Mouse (Mus musculus): ENCODE measurements around the gene Spink4. TPM values are rescaled to one million over a fixed set of nuclear protein-coding genes. Genes with fewer than 3 reads are reported as not detected.

Gene Spink4
- total RNA-seq, 1 experiment: not detected

DNA sequence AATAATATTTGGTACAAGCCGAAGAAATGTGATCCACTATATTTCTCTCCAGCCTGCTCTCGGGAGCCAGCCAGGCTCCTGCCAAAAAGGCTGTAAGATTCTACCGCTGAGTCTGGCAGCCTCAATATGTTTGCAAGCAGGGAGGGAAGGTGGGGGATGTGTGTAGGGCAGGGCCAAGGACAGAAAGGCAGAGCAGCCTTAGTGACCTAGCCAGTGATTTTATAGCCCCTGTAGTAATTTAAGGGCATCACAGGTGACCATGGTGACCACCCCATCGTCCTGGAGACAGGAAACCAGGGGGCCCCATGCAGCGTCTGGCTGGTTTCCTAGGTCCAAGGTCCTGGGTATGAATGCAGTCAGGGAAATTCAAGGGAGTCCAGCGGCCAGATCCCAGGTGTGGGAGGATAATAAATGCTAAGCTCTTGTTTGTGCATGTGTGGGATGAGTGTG lies 45.7 kb upstream of the Spink4 start:
- no peak for DNase-seq (ENCODE audit: low read depth, low spot score)
- Histone ChIP-seq H3K27ac (ENCODE audit: insufficient read depth, low read depth, low read length, poor library complexity, severe bottlenecking) (no peak overlapping the region), H3K4me3 (ENCODE audit: insufficient read depth in 1 of 2, low read depth in 1 of 2, low read length in 2 of 2, poor library complexity in 1 of 2, severe bottlenecking in 1 of 2) (no peak overlapping the region), H3K9ac (ENCODE audit: insufficient read depth, low read depth, low read length, poor library complexity, severe bottlenecking) (no peak overlapping the region), H3K9me3 (ENCODE audit: control insufficient read depth, insufficient read depth, low read depth, low read length) (no peaks in the 10 kb centered on the region), H3K4me1 (ENCODE audit: control insufficient read depth in 2 of 2, insufficient read depth in 2 of 2, low read length in 2 of 2, poor library complexity in 1 of 2) (peaks cover 10 to 13% of the 10 kb centered on the region in 2 experiments; a peak in 3 of 4 replicates), H3K36me3 (ENCODE audit: control insufficient read depth, insufficient read depth, low read length, poor library complexity, severe bottlenecking) (no peaks in the 10 kb centered on the region)
- in situ Hi-C loops (cut with MboI; ENCODE audit: low sequenced_read_pairs in 2 of 2, unreplicated experiment in 2 of 2): no loop called here
- TF ChIP-seq CHD2 (IDR thresholded peaks at IDR 0.05; ENCODE audit: low read depth, low read length): no peak
- no peak for TF ChIP-seq HCFC1 (IDR thresholded peaks at IDR 0.05; ENCODE audit: borderline replicate concordance, insufficient read depth, low read length)
- TF ChIP-seq MAFK (IDR thresholded peaks at IDR 0.05; ENCODE audit: insufficient read depth, low read depth, low read length): no peak
- no peak for TF ChIP-seq ZC3H11A (IDR thresholded peaks at IDR 0.05; ENCODE audit: borderline replicate concordance, low read depth, low read length)
- no peak for TF ChIP-seq ZNF384 (IDR thresholded peaks at IDR 0.05; ENCODE audit: low read depth, low read length)

DNA sequence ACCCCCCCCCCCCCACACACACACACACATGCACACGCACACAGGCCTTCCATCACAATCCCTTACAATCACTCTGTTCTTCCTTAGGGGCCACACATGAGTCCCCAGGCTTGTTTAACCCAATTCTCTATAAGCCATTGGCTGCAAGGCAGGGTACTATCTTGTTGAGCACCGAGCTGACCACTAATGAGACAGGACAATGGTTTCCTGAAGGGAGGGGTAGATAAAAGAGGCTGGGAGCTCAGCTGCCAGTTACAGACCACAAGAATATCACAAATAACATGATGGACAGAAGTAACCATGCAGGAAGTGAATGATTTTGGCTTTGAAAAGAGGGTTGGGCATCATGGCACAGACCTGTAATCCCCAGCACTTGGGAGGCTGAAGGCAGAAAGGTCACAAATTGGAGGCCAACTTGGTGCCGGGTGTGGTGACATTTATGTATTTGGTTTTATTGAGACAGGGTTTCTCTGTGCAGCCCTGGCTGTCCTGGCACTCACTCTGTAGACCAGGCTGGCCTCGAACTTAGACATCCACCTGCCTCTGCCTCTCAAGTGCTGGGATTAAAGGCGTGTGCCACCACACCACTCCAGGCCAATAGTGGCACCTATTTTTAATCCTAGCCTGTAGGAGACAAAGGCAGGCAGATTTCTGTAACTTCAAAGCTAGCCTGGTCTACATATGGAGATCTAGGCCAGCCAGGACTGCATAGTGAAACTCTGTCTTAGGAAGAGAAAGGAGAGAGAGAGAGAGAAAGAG lies 44.9 kb upstream of the Spink4 start:
- H3K9me3 ChIP-seq (ENCODE audit: control insufficient read depth, insufficient read depth, low read depth, low read length): no peaks in the 10 kb centered on the region
- no peaks in the 10 kb centered on the region for H3K36me3 ChIP-seq (ENCODE audit: control insufficient read depth, insufficient read depth, low read length, poor library complexity, severe bottlenecking)
- no peak overlapping the region for H3K27ac ChIP-seq (ENCODE audit: insufficient read depth, low read depth, low read length, poor library complexity, severe bottlenecking)
- DNase-seq (ENCODE audit: low read depth, low spot score): no peak
- no peak overlapping the region for H3K4me3 ChIP-seq (ENCODE audit: insufficient read depth in 1 of 2, low read depth in 1 of 2, low read length in 2 of 2, poor library complexity in 1 of 2, severe bottlenecking in 1 of 2)
- H3K9ac ChIP-seq (ENCODE audit: insufficient read depth, low read depth, low read length, poor library complexity, severe bottlenecking): no peak overlapping the region
- in situ Hi-C loops (cut with MboI; ENCODE audit: low sequenced_read_pairs in 2 of 2, unreplicated experiment in 2 of 2): no loop called here
- peaks cover 10 to 11% of the 10 kb centered on the region in 2 experiments; a peak in 3 of 4 replicates for H3K4me1 ChIP-seq (ENCODE audit: control insufficient read depth in 2 of 2, insufficient read depth in 2 of 2, low read length in 2 of 2, poor library complexity in 1 of 2)
- no peak for TF ChIP-seq MAFK (IDR thresholded peaks at IDR 0.05; ENCODE audit: insufficient read depth, low read depth, low read length)
- TF ChIP-seq CHD2 (IDR thresholded peaks at IDR 0.05; ENCODE audit: low read depth, low read length): no peak
- no peak for TF ChIP-seq HCFC1 (IDR thresholded peaks at IDR 0.05; ENCODE audit: borderline replicate concordance, insufficient read depth, low read length)
- no peak for TF ChIP-seq ZC3H11A (IDR thresholded peaks at IDR 0.05; ENCODE audit: borderline replicate concordance, low read depth, low read length)
- no peak for TF ChIP-seq ZNF384 (IDR thresholded peaks at IDR 0.05; ENCODE audit: low read depth, low read length)

DNA sequence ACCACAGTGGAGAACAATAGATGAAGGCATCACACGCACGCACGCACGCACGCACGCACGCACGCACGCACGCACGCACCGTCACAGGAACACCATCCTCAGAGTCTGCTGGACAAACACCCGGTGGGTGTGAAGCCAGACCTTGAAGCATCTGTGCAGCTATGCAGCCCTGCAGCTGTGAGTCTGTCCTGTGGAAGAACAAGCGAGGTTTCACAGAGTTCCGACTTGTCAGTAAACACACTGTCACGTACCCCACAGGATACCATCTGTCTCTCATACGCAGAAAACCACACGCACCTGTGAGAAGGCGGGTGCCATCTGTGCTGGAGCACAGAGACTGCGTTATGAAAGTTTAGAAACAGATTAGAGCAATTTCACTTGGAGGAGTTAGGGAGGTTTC lies 44.0 kb upstream of the Spink4 start:
- in situ Hi-C loops (cut with MboI; ENCODE audit: low sequenced_read_pairs in 2 of 2, unreplicated experiment in 2 of 2): no loop called here

DNA sequence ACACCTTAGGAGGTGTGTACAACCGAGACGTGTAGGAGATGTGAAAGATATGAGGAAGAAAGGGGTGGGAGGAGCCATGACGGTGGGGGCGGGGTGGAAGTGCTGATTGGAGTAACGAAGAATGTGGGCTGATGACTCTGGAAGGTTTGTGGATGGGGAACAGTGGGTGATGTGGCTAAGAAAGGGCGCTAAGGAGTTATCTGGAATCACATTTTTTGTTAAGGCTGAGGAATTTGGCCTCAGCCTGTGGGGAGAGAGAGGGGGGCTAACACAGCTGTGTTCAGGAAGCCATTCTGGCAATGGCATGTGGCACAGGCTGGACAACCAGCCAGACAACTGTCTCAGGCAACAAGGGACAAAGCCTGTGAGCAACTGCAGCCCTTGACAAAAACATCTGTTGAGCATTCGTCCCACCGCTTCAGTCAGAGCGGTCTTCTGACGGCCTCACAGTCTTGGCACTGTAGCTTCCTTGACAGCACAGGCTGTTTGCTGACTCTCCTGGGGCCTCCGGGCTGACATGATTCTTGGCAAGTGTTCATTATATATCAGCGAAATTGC lies 43.0 kb upstream of the Spink4 start:
- TF ChIP-seq CHD2 (IDR thresholded peaks at IDR 0.05; ENCODE audit: low read depth, low read length) (no peak), ZC3H11A (IDR thresholded peaks at IDR 0.05; ENCODE audit: borderline replicate concordance, low read depth, low read length) (no peak), HCFC1 (IDR thresholded peaks at IDR 0.05; ENCODE audit: borderline replicate concordance, insufficient read depth, low read length) (no peak)
- Histone ChIP-seq H3K4me3 (ENCODE audit: insufficient read depth in 1 of 2, low read depth in 1 of 2, low read length in 2 of 2, poor library complexity in 1 of 2, severe bottlenecking in 1 of 2) (peak overlapping the region in 1 of 2 experiments; percentile 47; a peak in 2 of 4 replicates), H3K4me1 (ENCODE audit: control insufficient read depth in 2 of 2, insufficient read depth in 2 of 2, low read length in 2 of 2, poor library complexity in 1 of 2) (peaks cover 10 to 11% of the 10 kb centered on the region in 2 experiments; a peak in 3 of 4 replicates), H3K9ac (ENCODE audit: insufficient read depth, low read depth, low read length, poor library complexity, severe bottlenecking) (no peak overlapping the region), H3K27ac (ENCODE audit: insufficient read depth, low read depth, low read length, poor library complexity, severe bottlenecking) (0 out of 2 replicates have a peak overlapping the region, but pooled peaks have one; percentile 6), H3K9me3 (ENCODE audit: control insufficient read depth, insufficient read depth, low read depth, low read length) (no peaks in the 10 kb centered on the region), H3K36me3 (ENCODE audit: control insufficient read depth, insufficient read depth, low read length, poor library complexity, severe bottlenecking) (no peaks in the 10 kb centered on the region)
- DNase-seq (ENCODE audit: low read depth, low spot score): peak; percentile 62
- in situ Hi-C loops (cut with MboI; ENCODE audit: low sequenced_read_pairs in 2 of 2, unreplicated experiment in 2 of 2): no loop called here

More for the DNA sequence above, 44.0 kb upstream of the Spink4 start:
- TF ChIP-seq CHD2 (IDR thresholded peaks at IDR 0.05; ENCODE audit: low read depth, low read length): no peak
- no peak for TF ChIP-seq ZNF384 (IDR thresholded peaks at IDR 0.05; ENCODE audit: low read depth, low read length)
- no peak for TF ChIP-seq MAFK (IDR thresholded peaks at IDR 0.05; ENCODE audit: insufficient read depth, low read depth, low read length)
- TF ChIP-seq HCFC1 (IDR thresholded peaks at IDR 0.05; ENCODE audit: borderline replicate concordance, insufficient read depth, low read length): no peak
- TF ChIP-seq ZC3H11A (IDR thresholded peaks at IDR 0.05; ENCODE audit: borderline replicate concordance, low read depth, low read length): no peak
- no peaks in the 10 kb centered on the region for H3K36me3 ChIP-seq (ENCODE audit: control insufficient read depth, insufficient read depth, low read length, poor library complexity, severe bottlenecking)
- H3K4me3 ChIP-seq (ENCODE audit: insufficient read depth in 1 of 2, low read depth in 1 of 2, low read length in 2 of 2, poor library complexity in 1 of 2, severe bottlenecking in 1 of 2): no peak overlapping the region; a peak in 1 of 4 replicates
- DNase-seq (ENCODE audit: low read depth, low spot score): no peak
- no peak overlapping the region for H3K27ac ChIP-seq (ENCODE audit: insufficient read depth, low read depth, low read length, poor library complexity, severe bottlenecking)
- no peak overlapping the region for H3K9ac ChIP-seq (ENCODE audit: insufficient read depth, low read depth, low read length, poor library complexity, severe bottlenecking)
- peaks cover 10 to 11% of the 10 kb centered on the region in 2 experiments; a peak in 3 of 4 replicates for H3K4me1 ChIP-seq (ENCODE audit: control insufficient read depth in 2 of 2, insufficient read depth in 2 of 2, low read length in 2 of 2, poor library complexity in 1 of 2)
- no peaks in the 10 kb centered on the region for H3K9me3 ChIP-seq (ENCODE audit: control insufficient read depth, insufficient read depth, low read depth, low read length)

Measured in ES-E14 (cell line).